Mouse (Mus musculus): ENCODE measurements at regions not wholly inside any gene's neighbourhood (a gene's known extent, or its start where the extent isn't known, plus 50 kb on each side); places are given as distances from the start of the nearest gene placed in this dataset.

- WGBS = 80% methylated on average over 3 of the region's 3 CpGs
- no peaks in the 10 kb centered on the region for H3K9me3 ChIP-seq
- H3K4me2 ChIP-seq = no peak overlapping the region
- no peaks in the 10 kb centered on the region for H3K27me3 ChIP-seq
- no peak overlapping the region for H3K9ac ChIP-seq
- H3K4me1 ChIP-seq (replicated peaks) = no peaks in the 10 kb centered on the region
- H3K36me3 ChIP-seq = no peaks in the 10 kb centered on the region
- no peak for ATAC-seq (ENCODE audit: low FRiP score)
- no peak overlapping the region for H3K27ac ChIP-seq
- H3K4me3 ChIP-seq = no peak overlapping the region
Measured at GRCm38 (mm10) chr3:102667796-102668195, 66.5 kb upstream of the Tspan2 start.

DNA sequence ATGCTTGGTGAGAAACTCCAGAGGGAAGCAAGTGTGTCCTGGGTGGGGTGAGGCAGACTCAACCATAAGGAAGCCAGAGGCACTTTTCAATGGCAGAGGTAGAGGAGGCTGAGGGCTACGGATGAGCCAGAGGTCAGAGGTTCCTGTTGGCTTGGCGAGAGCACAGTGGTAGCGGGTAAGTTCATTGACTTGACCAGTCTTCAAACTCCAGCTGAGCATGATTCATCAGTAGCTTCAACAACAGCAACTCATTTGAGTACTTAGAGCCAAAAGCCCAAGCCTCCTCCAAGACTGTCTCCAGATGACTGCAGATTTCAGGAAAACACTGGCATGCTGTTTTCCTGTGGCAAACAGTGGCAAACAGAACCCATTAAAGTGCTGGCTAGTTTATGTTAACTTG is 65.8 kb upstream of the Tspan2 start:
- H3K9me3 ChIP-seq = no peaks in the 10 kb centered on the region
- no peaks in the 10 kb centered on the region for H3K4me1 ChIP-seq (replicated peaks)
- no peak for ATAC-seq (ENCODE audit: low FRiP score)
- no peaks in the 10 kb centered on the region for H3K27me3 ChIP-seq
- H3K4me3 ChIP-seq = no peak overlapping the region
- H3K36me3 ChIP-seq = no peaks in the 10 kb centered on the region
- H3K4me2 ChIP-seq = no peak overlapping the region
- 94% methylated on average over 3 of the region's 3 CpGs for WGBS
- H3K9ac ChIP-seq = no peak overlapping the region
- no peak overlapping the region for H3K27ac ChIP-seq

- no peak overlapping the region for H3K4me2 ChIP-seq
- H3K4me3 ChIP-seq = no peak overlapping the region
- WGBS = 87% methylated on average over 2 of the region's 2 CpGs
- H3K4me1 ChIP-seq (replicated peaks) = no peaks in the 10 kb centered on the region
- H3K36me3 ChIP-seq = no peaks in the 10 kb centered on the region
- H3K27me3 ChIP-seq = no peaks in the 10 kb centered on the region
- no peak overlapping the region for H3K9ac ChIP-seq
- H3K27ac ChIP-seq = no peak overlapping the region
- no peak for ATAC-seq (ENCODE audit: low FRiP score)
- no peaks in the 10 kb centered on the region for H3K9me3 ChIP-seq
Measured at GRCm38 (mm10) chr3:102669951-102670350, 64.4 kb upstream of the Tspan2 start.

GRCm38 (mm10) chr3:102670557-102670956 is 63.8 kb upstream of the Tspan2 start:
- Histone ChIP-seq H3K4me2 (no peak overlapping the region), H3K4me3 (no peak overlapping the region), H3K9me3 (no peaks in the 10 kb centered on the region), H3K4me1 (replicated peaks) (no peaks in the 10 kb centered on the region), H3K9ac (no peak overlapping the region), H3K27me3 (no peaks in the 10 kb centered on the region), H3K27ac (no peak overlapping the region), H3K36me3 (no peaks in the 10 kb centered on the region)
- 85% methylated on average over 5 of the region's 5 CpGs for WGBS
- no peak for ATAC-seq (ENCODE audit: low FRiP score)

DNA sequence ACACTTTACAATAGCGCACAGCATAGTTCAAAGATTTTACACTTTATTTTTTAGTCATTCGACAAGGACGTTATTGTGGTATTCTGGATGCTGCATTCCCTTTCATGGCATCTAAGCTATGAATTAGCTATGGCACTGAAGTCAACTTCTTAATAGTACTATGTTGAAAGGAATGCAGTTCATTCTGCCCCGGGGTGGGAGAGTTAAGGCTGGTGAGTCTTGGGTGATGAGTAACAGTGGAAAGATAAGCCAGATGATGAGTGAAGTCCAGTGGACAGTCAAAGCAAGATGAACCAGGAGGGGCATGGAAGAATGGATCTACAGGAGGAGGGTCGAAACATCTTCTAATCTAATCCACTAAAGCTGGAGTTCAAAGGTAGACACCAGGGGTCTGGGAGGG is 63.4 kb upstream of the Tspan2 start:
- no peaks in the 10 kb centered on the region for H3K4me1 ChIP-seq (replicated peaks)
- 86% methylated on average over 5 of the region's 5 CpGs for WGBS
- ATAC-seq (ENCODE audit: low FRiP score) = no peak
- no peak overlapping the region for H3K9ac ChIP-seq
- no peaks in the 10 kb centered on the region for H3K36me3 ChIP-seq
- H3K4me3 ChIP-seq = no peak overlapping the region
- no peaks in the 10 kb centered on the region for H3K27me3 ChIP-seq
- H3K27ac ChIP-seq = no peak overlapping the region
- H3K9me3 ChIP-seq = no peaks in the 10 kb centered on the region
- H3K4me2 ChIP-seq = no peak overlapping the region

GRCm38 (mm10) chr3:102673506-102673905 is 60.8 kb upstream of the Tspan2 start:
- no peaks in the 10 kb centered on the region for H3K27me3 ChIP-seq
- H3K4me2 ChIP-seq = no peak overlapping the region
- WGBS = 78% methylated on average over 5 of the region's 5 CpGs
- H3K4me3 ChIP-seq = no peak overlapping the region
- H3K27ac ChIP-seq = no peak overlapping the region
- no peak for ATAC-seq (ENCODE audit: low FRiP score)
- no peak overlapping the region for H3K9ac ChIP-seq
- no peaks in the 10 kb centered on the region for H3K9me3 ChIP-seq
- no peaks in the 10 kb centered on the region for H3K36me3 ChIP-seq
- H3K4me1 ChIP-seq (replicated peaks) = no peaks in the 10 kb centered on the region

DNA sequence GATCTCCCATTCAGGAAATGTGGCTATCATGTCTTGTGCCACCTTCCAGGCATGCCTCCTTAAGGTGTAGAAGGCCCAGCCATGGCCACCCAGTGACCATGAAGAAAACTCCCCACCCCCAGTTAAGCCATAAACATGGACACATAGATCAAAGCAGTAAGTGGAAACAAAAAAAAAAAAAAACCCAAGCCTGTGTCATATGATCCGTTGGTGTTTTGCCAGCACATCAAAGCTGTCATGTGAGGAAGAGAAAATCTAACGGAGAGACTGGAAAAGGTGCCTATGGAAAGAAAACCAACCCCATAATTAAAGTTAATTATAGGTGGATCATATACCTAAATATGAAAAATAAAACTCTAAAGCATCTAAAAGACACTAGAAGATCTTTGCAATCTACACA is 60.3 kb upstream of the Tspan2 start:
- Histone ChIP-seq H3K27me3 (no peaks in the 10 kb centered on the region), H3K27ac (no peak overlapping the region), H3K9me3 (no peaks in the 10 kb centered on the region), H3K9ac (no peak overlapping the region), H3K4me3 (no peak overlapping the region), H3K36me3 (no peaks in the 10 kb centered on the region), H3K4me2 (no peak overlapping the region), H3K4me1 (replicated peaks) (no peaks in the 10 kb centered on the region)
- WGBS = 68% methylated on average over 2 of the region's 2 CpGs
- no peak for ATAC-seq (ENCODE audit: low FRiP score)

- H3K36me3 ChIP-seq = no peaks in the 10 kb centered on the region
- no peak overlapping the region for H3K4me3 ChIP-seq
- no peak overlapping the region for H3K9ac ChIP-seq
- no peaks in the 10 kb centered on the region for H3K4me1 ChIP-seq (replicated peaks)
- no peaks in the 10 kb centered on the region for H3K9me3 ChIP-seq
- ATAC-seq (ENCODE audit: low FRiP score) = no peak
- 82% methylated on average over 7 of the region's 7 CpGs for WGBS
- H3K27me3 ChIP-seq = no peaks in the 10 kb centered on the region
- no peak overlapping the region for H3K4me2 ChIP-seq
- H3K27ac ChIP-seq = no peak overlapping the region
Measured at GRCm38 (mm10) chr3:102676946-102677534, 57.3 kb upstream of the Tspan2 start.

DNA sequence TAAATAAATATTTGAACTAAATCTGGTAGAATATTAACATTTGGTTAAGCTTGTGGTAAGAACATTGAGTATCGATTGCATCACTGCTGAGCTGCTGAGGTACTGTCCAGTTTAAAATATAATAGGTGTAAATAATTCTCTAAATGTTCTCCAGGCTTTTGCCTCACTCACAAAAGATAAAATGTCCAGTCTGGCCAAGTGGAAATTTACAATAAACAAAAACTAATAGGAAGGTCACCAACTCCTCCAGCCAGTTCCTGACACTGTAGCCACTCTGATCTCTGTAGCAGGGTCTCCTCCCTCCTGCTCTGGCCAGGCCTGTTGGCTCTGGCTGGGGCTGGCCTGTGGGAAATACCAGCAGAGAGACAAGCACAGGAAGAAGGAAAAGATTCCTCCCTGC is 55.8 kb upstream of the Tspan2 start:
- 92% methylated on average over 1 of the region's 1 CpGs for whole genome bisulfite sequencing
- Histone ChIP-seq H3K4me2 (no peak overlapping the region), H3K4me3 (no peak overlapping the region), H3K27me3 (no peaks in the 10 kb centered on the region), H3K4me1 (replicated peaks) (no peaks in the 10 kb centered on the region), H3K27ac (no peak overlapping the region), H3K9me3 (no peaks in the 10 kb centered on the region), H3K9ac (no peak overlapping the region), H3K36me3 (no peaks in the 10 kb centered on the region)
- no peak for ATAC-seq (ENCODE audit: low FRiP score)

- 82% methylated on average over 8 of the region's 8 CpGs for WGBS
- Histone ChIP-seq H3K27me3 (no peaks in the 10 kb centered on the region), H3K9ac (no peak overlapping the region), H3K9me3 (no peaks in the 10 kb centered on the region), H3K27ac (no peak overlapping the region), H3K36me3 (no peaks in the 10 kb centered on the region), H3K4me3 (no peak overlapping the region), H3K4me1 (replicated peaks) (no peaks in the 10 kb centered on the region), H3K4me2 (no peak overlapping the region)
- ATAC-seq (ENCODE audit: low FRiP score) = no peak
Measured at GRCm38 (mm10) chr3:102682424-102682823, 51.9 kb upstream of the Tspan2 start.

GRCm38 (mm10) chr3:102683541-102683940 is 50.8 kb upstream of the Tspan2 start:
- Histone ChIP-seq H3K4me1 (replicated peaks) (no peaks in the 10 kb centered on the region), H3K4me2 (no peak overlapping the region), H3K9me3 (no peaks in the 10 kb centered on the region), H3K27ac (no peak overlapping the region), H3K9ac (no peak overlapping the region), H3K4me3 (no peak overlapping the region), H3K36me3 (no peaks in the 10 kb centered on the region), H3K27me3 (no peaks in the 10 kb centered on the region)
- ATAC-seq (ENCODE audit: low FRiP score) = no peak
- WGBS = 88% methylated on average over 10 of the region's 10 CpGs

All from hindbrain, embryonic 13.5 days (tissue).